Mouse (Mus musculus): ENCODE measurements at regions not wholly inside any gene's neighbourhood (a gene's known extent, or its start where the extent isn't known, plus 50 kb on each side); places are given as distances from the start of the nearest gene placed in this dataset.

- no peak for DNase-seq (ENCODE audit: low spot score)
- Histone ChIP-seq H3K4me2 (ENCODE audit: low read depth) (no peak overlapping the region), H3K9me3 (ENCODE audit: control insufficient read depth, low read length) (no peaks in the 10 kb centered on the region), H3K4me3 (ENCODE audit: low read depth, low read length) (no peak overlapping the region), H3K4me1 (ENCODE audit: control insufficient read depth, insufficient read depth, low read length) (peaks cover 8% of the 10 kb centered on the region), H3K27me3 (ENCODE audit: control insufficient read depth, insufficient read depth, low read length) (no peaks in the 10 kb centered on the region), H3K27ac (ENCODE audit: low read depth, low read length) (no peak overlapping the region), H3K9ac (ENCODE audit: low read length) (no peak overlapping the region), H3K36me3 (ENCODE audit: control insufficient read depth, insufficient read depth, low read length) (no peaks in the 10 kb centered on the region)
- 87% methylated on average over 4 of the region's 4 CpGs for WGBS
- no peak for ATAC-seq (ENCODE audit: insufficient read depth, low FRiP score, low TSS enrichment)
Measured at GRCm38 (mm10) chr8:86201830-86202229, 361.1 kb downstream of the Phkb start.

GRCm38 (mm10) chr8:86192262-86192661 is 351.5 kb downstream of the Phkb start:
- no peak overlapping the region for H3K27ac ChIP-seq (ENCODE audit: low read depth, low read length)
- H3K36me3 ChIP-seq (ENCODE audit: control insufficient read depth, insufficient read depth, low read length), result no peaks in the 10 kb centered on the region

GRCm38 (mm10) chr8:86184671-86185070 is 343.9 kb downstream of the Phkb start:
- DNase-seq (ENCODE audit: low spot score) (no peak), ATAC-seq (ENCODE audit: insufficient read depth, low FRiP score, low TSS enrichment) (no peak)
- no peak overlapping the region for H3K4me2 ChIP-seq (ENCODE audit: low read depth)
- no peak overlapping the region for H3K9ac ChIP-seq (ENCODE audit: low read length)
- H3K27me3 ChIP-seq (ENCODE audit: control insufficient read depth, insufficient read depth, low read length), result no peaks in the 10 kb centered on the region
- no peaks in the 10 kb centered on the region for H3K36me3 ChIP-seq (ENCODE audit: control insufficient read depth, insufficient read depth, low read length)
- no peaks in the 10 kb centered on the region for H3K9me3 ChIP-seq (ENCODE audit: control insufficient read depth, low read length)
- no peak overlapping the region for H3K4me3 ChIP-seq (ENCODE audit: low read depth, low read length)
- H3K4me1 ChIP-seq (ENCODE audit: control insufficient read depth, insufficient read depth, low read length), result no peaks in the 10 kb centered on the region
- WGBS, result 87% methylated on average over 5 of the region's 5 CpGs
- H3K27ac ChIP-seq (ENCODE audit: low read depth, low read length), result no peak overlapping the region

More at GRCm38 (mm10) chr8:86192262-86192661, 351.5 kb downstream of the Phkb start:
- H3K9me3 ChIP-seq (ENCODE audit: control insufficient read depth, low read length), result no peaks in the 10 kb centered on the region
- H3K4me3 ChIP-seq (ENCODE audit: low read depth, low read length), result no peak overlapping the region
- no peaks in the 10 kb centered on the region for H3K27me3 ChIP-seq (ENCODE audit: control insufficient read depth, insufficient read depth, low read length)
- no peak overlapping the region for H3K4me2 ChIP-seq (ENCODE audit: low read depth)
- no peak overlapping the region for H3K9ac ChIP-seq (ENCODE audit: low read length)
- WGBS, result 83% methylated on average over 4 of the region's 4 CpGs
- ATAC-seq (ENCODE audit: insufficient read depth, low FRiP score, low TSS enrichment), result no peak
- DNase-seq (ENCODE audit: low spot score), result no peak
- no peaks in the 10 kb centered on the region for H3K4me1 ChIP-seq (ENCODE audit: control insufficient read depth, insufficient read depth, low read length)

GRCm38 (mm10) chr8:86180793-86181192 is 340.0 kb downstream of the Phkb start:
- Histone ChIP-seq H3K27ac (ENCODE audit: low read depth, low read length) (no peak overlapping the region), H3K4me1 (ENCODE audit: control insufficient read depth, insufficient read depth, low read length) (no peaks in the 10 kb centered on the region), H3K4me3 (ENCODE audit: low read depth, low read length) (no peak overlapping the region), H3K36me3 (ENCODE audit: control insufficient read depth, insufficient read depth, low read length) (no peaks in the 10 kb centered on the region), H3K9me3 (ENCODE audit: control insufficient read depth, low read length) (no peaks in the 10 kb centered on the region), H3K9ac (ENCODE audit: low read length) (no peak overlapping the region), H3K27me3 (ENCODE audit: control insufficient read depth, insufficient read depth, low read length) (no peaks in the 10 kb centered on the region), H3K4me2 (ENCODE audit: low read depth) (no peak overlapping the region)
- DNase-seq (ENCODE audit: low spot score) (no peak), ATAC-seq (ENCODE audit: insufficient read depth, low FRiP score, low TSS enrichment) (no peak)
- WGBS, result 84% methylated on average over 3 of the region's 3 CpGs

GRCm38 (mm10) chr8:86170091-86170490 is 329.3 kb downstream of the Phkb start:
- ATAC-seq (ENCODE audit: insufficient read depth, low FRiP score, low TSS enrichment), result no peak
- WGBS, result 73% methylated on average over 1 of the region's 1 CpGs
- H3K9me3 ChIP-seq (ENCODE audit: control insufficient read depth, low read length), result no peaks in the 10 kb centered on the region

GRCm38 (mm10) chr8:86164818-86165217 is 324.1 kb downstream of the Phkb start:
- 86% methylated on average over 2 of the region's 2 CpGs for WGBS
- no peak overlapping the region for H3K9ac ChIP-seq (ENCODE audit: low read length)

More at GRCm38 (mm10) chr8:86170091-86170490, 329.3 kb downstream of the Phkb start:
- Histone ChIP-seq H3K4me1 (ENCODE audit: control insufficient read depth, insufficient read depth, low read length) (no peaks in the 10 kb centered on the region), H3K4me2 (ENCODE audit: low read depth) (no peak overlapping the region), H3K27ac (ENCODE audit: low read depth, low read length) (no peak overlapping the region), H3K4me3 (ENCODE audit: low read depth, low read length) (no peak overlapping the region), H3K9ac (ENCODE audit: low read length) (no peak overlapping the region), H3K36me3 (ENCODE audit: control insufficient read depth, insufficient read depth, low read length) (no peaks in the 10 kb centered on the region), H3K27me3 (ENCODE audit: control insufficient read depth, insufficient read depth, low read length) (no peaks in the 10 kb centered on the region)
- no peak for DNase-seq (ENCODE audit: low spot score)

GRCm38 (mm10) chr8:86159074-86159783 is 318.5 kb downstream of the Phkb start:
- DNase-seq (ENCODE audit: low spot score), result no peak
- no peak overlapping the region for H3K4me3 ChIP-seq (ENCODE audit: low read depth, low read length)
- H3K27ac ChIP-seq (ENCODE audit: low read depth, low read length), result no peak overlapping the region
- no peaks in the 10 kb centered on the region for H3K27me3 ChIP-seq (ENCODE audit: control insufficient read depth, insufficient read depth, low read length)
- no peak for ATAC-seq (ENCODE audit: insufficient read depth, low FRiP score, low TSS enrichment)
- WGBS, result 88% methylated on average over 6 of the region's 6 CpGs
- H3K4me1 ChIP-seq (ENCODE audit: control insufficient read depth, insufficient read depth, low read length), result no peaks in the 10 kb centered on the region
- no peaks in the 10 kb centered on the region for H3K9me3 ChIP-seq (ENCODE audit: control insufficient read depth, low read length)
- H3K4me2 ChIP-seq (ENCODE audit: low read depth), result no peak overlapping the region
- H3K9ac ChIP-seq (ENCODE audit: low read length), result no peak overlapping the region
- no peaks in the 10 kb centered on the region for H3K36me3 ChIP-seq (ENCODE audit: control insufficient read depth, insufficient read depth, low read length)

More at GRCm38 (mm10) chr8:86164818-86165217, 324.1 kb downstream of the Phkb start:
- H3K27me3 ChIP-seq (ENCODE audit: control insufficient read depth, insufficient read depth, low read length), result no peaks in the 10 kb centered on the region
- H3K4me3 ChIP-seq (ENCODE audit: low read depth, low read length), result no peak overlapping the region
- no peak overlapping the region for H3K27ac ChIP-seq (ENCODE audit: low read depth, low read length)
- H3K4me1 ChIP-seq (ENCODE audit: control insufficient read depth, insufficient read depth, low read length), result no peaks in the 10 kb centered on the region
- no peaks in the 10 kb centered on the region for H3K9me3 ChIP-seq (ENCODE audit: control insufficient read depth, low read length)
- no peaks in the 10 kb centered on the region for H3K36me3 ChIP-seq (ENCODE audit: control insufficient read depth, insufficient read depth, low read length)
- ATAC-seq (ENCODE audit: insufficient read depth, low FRiP score, low TSS enrichment) (no peak), DNase-seq (ENCODE audit: low spot score) (no peak)
- H3K4me2 ChIP-seq (ENCODE audit: low read depth), result no peak overlapping the region

GRCm38 (mm10) chr8:86147586-86147985 is 306.8 kb downstream of the Phkb start:
- no peak overlapping the region for H3K27ac ChIP-seq (ENCODE audit: low read depth, low read length)
- no peak overlapping the region for H3K4me2 ChIP-seq (ENCODE audit: low read depth)
- H3K4me3 ChIP-seq (ENCODE audit: low read depth, low read length), result no peak overlapping the region
- no peaks in the 10 kb centered on the region for H3K4me1 ChIP-seq (ENCODE audit: control insufficient read depth, insufficient read depth, low read length)
- ATAC-seq (ENCODE audit: insufficient read depth, low FRiP score, low TSS enrichment) (no peak), DNase-seq (ENCODE audit: low spot score) (no peak)
- WGBS, result 65% methylated on average over 6 of the region's 6 CpGs
- H3K36me3 ChIP-seq (ENCODE audit: control insufficient read depth, insufficient read depth, low read length), result no peaks in the 10 kb centered on the region
- H3K9me3 ChIP-seq (ENCODE audit: control insufficient read depth, low read length), result no peaks in the 10 kb centered on the region
- no peaks in the 10 kb centered on the region for H3K27me3 ChIP-seq (ENCODE audit: control insufficient read depth, insufficient read depth, low read length)
- no peak overlapping the region for H3K9ac ChIP-seq (ENCODE audit: low read length)

GRCm38 (mm10) chr8:86125244-86125643 is 284.5 kb downstream of the Phkb start:
- Histone ChIP-seq H3K9ac (ENCODE audit: low read length) (no peak overlapping the region), H3K4me2 (ENCODE audit: low read depth) (no peak overlapping the region), H3K27me3 (ENCODE audit: control insufficient read depth, insufficient read depth, low read length) (no peaks in the 10 kb centered on the region), H3K4me1 (ENCODE audit: control insufficient read depth, insufficient read depth, low read length) (no peaks in the 10 kb centered on the region), H3K9me3 (ENCODE audit: control insufficient read depth, low read length) (no peaks in the 10 kb centered on the region), H3K4me3 (ENCODE audit: low read depth, low read length) (no peak overlapping the region), H3K27ac (ENCODE audit: low read depth, low read length) (no peak overlapping the region), H3K36me3 (ENCODE audit: control insufficient read depth, insufficient read depth, low read length) (no peaks in the 10 kb centered on the region)
- DNase-seq (ENCODE audit: low spot score) (no peak), ATAC-seq (ENCODE audit: insufficient read depth, low FRiP score, low TSS enrichment) (no peak)
- WGBS, result 76% methylated on average over 2 of the region's 2 CpGs

Measured in neural tube, embryonic 11.5 days (tissue).